Mouse (Mus musculus): ENCODE results near the gene Twist2.

DNA sequence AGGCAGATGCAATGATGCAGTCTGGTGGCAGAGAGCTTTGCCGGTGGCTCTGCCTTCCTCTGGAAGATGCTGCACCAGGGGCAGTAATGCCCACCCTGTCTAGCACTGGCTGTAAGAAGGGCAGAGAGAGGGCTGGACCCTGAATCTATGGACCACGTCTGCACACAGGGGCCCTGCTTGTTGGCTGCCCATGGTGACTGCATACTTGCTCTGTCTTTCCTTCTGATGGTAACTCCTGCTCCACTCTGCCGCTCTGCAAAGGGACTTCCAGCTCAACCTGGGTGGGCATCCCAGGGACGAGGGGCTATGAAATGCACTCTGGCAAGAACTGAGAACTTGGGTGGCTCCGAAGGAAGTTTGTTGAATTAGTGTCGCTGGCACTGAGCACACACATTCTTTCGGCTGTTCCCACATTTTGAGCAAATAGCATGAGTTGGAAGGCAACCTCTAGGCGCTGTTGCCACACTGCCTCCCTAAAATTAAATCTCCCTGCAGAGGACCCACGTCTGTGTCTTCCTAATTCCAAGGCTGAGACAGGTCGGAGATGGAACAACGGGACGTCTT, 38.7 kb upstream of the Twist2 start:
- TF ChIP-seq POLR2A (IDR thresholded peaks at IDR 0.05; ENCODE audit: borderline replicate concordance, extremely low read depth, low read depth, low read length), result no peak
- TF ChIP-seq CTCF (IDR thresholded peaks at IDR 0.05; ENCODE audit: insufficient read depth, low read length), result no peak

Data from lung, adult 2 months (tissue).